Comparison of ENCODE assay signal across 23 mouse cellular contexts in the genomic region with DNA sequence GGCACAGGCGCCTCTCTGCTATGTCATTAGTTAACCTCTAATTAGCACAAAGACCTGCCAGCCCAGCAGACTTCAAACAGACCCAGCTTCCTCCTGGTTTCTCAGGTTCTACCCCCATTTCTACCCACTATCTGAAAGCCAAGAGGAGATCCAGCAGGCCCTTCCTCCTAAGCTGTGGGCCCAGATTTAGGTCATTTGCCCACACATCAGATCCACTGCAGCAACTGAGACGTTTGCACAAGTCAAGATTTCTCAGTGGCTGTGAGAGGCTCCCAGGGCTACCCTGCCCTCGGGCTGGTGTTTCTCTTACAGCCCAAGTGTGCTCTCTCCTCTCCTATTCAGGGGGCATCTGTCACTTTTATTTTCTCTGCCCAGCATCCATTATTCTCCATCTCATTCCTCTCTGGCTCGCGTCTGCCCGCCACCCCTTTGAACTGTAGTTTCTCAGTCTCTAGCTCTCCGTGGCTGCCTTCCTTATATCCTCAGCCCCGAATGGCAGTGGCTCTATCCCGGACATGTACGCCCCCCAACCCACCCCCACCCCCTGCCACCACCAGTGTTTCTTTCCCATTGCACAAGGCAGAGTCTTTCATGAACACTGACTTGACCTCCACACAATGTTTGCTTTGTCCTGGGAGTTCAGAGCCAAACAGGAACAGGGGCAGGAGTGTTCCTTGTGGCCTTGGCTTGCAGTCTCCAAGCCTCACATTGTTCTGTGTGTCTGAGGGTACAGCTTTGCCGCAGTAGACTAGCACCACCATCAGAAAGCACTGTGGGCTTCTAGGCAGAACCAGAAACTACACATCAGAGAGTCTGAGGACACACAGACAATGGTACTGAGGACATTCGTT. TPM values are rescaled to one million over a fixed set of nuclear protein-coding genes. Genes with fewer than 3 reads are reported as not detected.
A peak's percentile ranks its signal among the peaks of the same experiment; 100 is the strongest.
DNase-seq lines count a peak whose midpoint lies in the region; ATAC-seq lines count a peak whose summit lies in the region.
"Had no signal": no experiment of that assay in that cellular context is flagged by ENCODE, and none has a peak within 500 bp of the region (broad histone marks: within the 10 kb centered on the region; RNA-seq: fewer than 3 reads in every experiment).

No protein-coding gene starts in this region.

- H3K36me3 ChIP-seq in forebrain, embryonic 14.5 days (ENCODE audit: control insufficient read depth, insufficient read depth, low read length), result no peaks in the 10 kb centered on the region
- H3K36me3 ChIP-seq in limb, embryonic 10.5 days, result no peaks in the 10 kb centered on the region
- H3K36me3 ChIP-seq: limb, embryonic 12.5 days; liver, embryonic 15.5 days; midbrain, embryonic 12.5 days had no signal

- no peaks in the 10 kb centered on the region for H3K9me3 ChIP-seq in forebrain, embryonic 14.5 days (replicated peaks; ENCODE audit: control insufficient read depth, low read length)
- H3K9me3 ChIP-seq in limb, embryonic 10.5 days (replicated peaks), result no peaks in the 10 kb centered on the region
- H3K9me3 ChIP-seq: limb, embryonic 12.5 days; liver, embryonic 15.5 days; midbrain, embryonic 12.5 days had no signal

- intact Hi-C loops in gastrocnemius, postnatal 14 days (cut with DNase I; ENCODE audit: low total_unique reads), result no loop called here

- H3K9ac ChIP-seq in forebrain, embryonic 14.5 days (ENCODE audit: low read length), result no peak overlapping the region
- H3K9ac ChIP-seq: limb, embryonic 12.5 days; liver, embryonic 15.5 days; midbrain, embryonic 12.5 days had no signal

- H3K27me3 ChIP-seq in forebrain, embryonic 14.5 days (replicated peaks; ENCODE audit: control insufficient read depth, insufficient read depth, low read length), result no peaks in the 10 kb centered on the region
- H3K27me3 ChIP-seq in limb, embryonic 10.5 days (ENCODE audit: low read depth, poor library complexity, severe bottlenecking), result no peaks in the 10 kb centered on the region
- H3K27me3 ChIP-seq: liver, embryonic 15.5 days; midbrain, embryonic 12.5 days had no signal

- peak; percentile 92 for ATAC-seq in frontal cortex, adult (ENCODE audit: low TSS enrichment)
- ATAC-seq in forebrain, embryonic 14.5 days, result 0 out of 2 replicates have a peak, but pooled peaks have one; percentile 32

- H3K4me1 ChIP-seq in forebrain, embryonic 14.5 days (ENCODE audit: control insufficient read depth, insufficient read depth, low read length), result peaks cover 13% of the 10 kb centered on the region
- H3K4me1 ChIP-seq in limb, embryonic 10.5 days, result peaks cover 25% of the 10 kb centered on the region
- H3K4me1 ChIP-seq: liver, embryonic 15.5 days had no signal

- H3K4me2 ChIP-seq in forebrain, embryonic 14.5 days (ENCODE audit: low read length), result no peak overlapping the region
- H3K4me2 ChIP-seq: limb, embryonic 12.5 days; liver, embryonic 15.5 days; midbrain, embryonic 12.5 days had no signal

- no peak overlapping the region for H3K4me3 ChIP-seq in forebrain, embryonic 14.5 days (ENCODE audit: low read depth, low read length)
- H3K4me3 ChIP-seq in limb, embryonic 10.5 days, result no peak overlapping the region
- H3K4me3 ChIP-seq: erythroblast, embryonic 14.5 days; gastrocnemius, adult 2 months; left cerebral cortex, adult 2 months; limb, embryonic 12.5 days; liver, embryonic 15.5 days; midbrain, embryonic 12.5 days had no signal

- WGBS in forebrain, embryonic 14.5 days, result 17% methylated on average over 12 of the region's 12 CpGs
- WGBS in limb, embryonic 10.5 days, result 65% methylated on average over 12 of the region's 12 CpGs

- H3K27ac ChIP-seq in forebrain, embryonic 14.5 days (ENCODE audit: low read depth, low read length), result no peak overlapping the region; the same call in 1 of the 2 replicates
- H3K27ac ChIP-seq in limb, embryonic 10.5 days, result peak overlapping the region; percentile 42; the same call in 1 of the 2 replicates
- H3K27ac ChIP-seq: gastrocnemius, adult 2 months; left cerebral cortex, adult 2 months; limb, embryonic 12.5 days; liver, embryonic 15.5 days; midbrain, embryonic 12.5 days had no signal

- DNase-seq in frontal cortex, postnatal 14 days (ENCODE audit: low spot score in 2 of 2), result no peak
- peak; percentile 74 for DNase-seq in brain, adult 2 months (ENCODE audit: low read depth, low spot score)
- peak; percentile 25 for DNase-seq in forebrain, embryonic 14.5 days (ENCODE audit: low spot score)
- no peak for DNase-seq in limb, embryonic 10.5 days (ENCODE audit: low spot score)
- DNase-seq in adrenal gland, adult (ENCODE audit: inconsistent age in 2 of 2, low spot score in 1 of 2), result no peak
- no peak for DNase-seq in urinary bladder, postnatal 25 days (ENCODE audit: low spot score)
- no peak for DNase-seq in gastrocnemius, postnatal 14 days
- DNase-seq: cerebellum, adult 2 months; gastrocnemius, adult 2 months; heart, postnatal 14 days; lung, postnatal 10 days; right cerebral cortex, postnatal 25 days had no signal

RNA-seq across cellular contexts. Expression of a gene that starts 11.8 kb away (rescaled TPM):
- polyA plus RNA-seq in forebrain, embryonic 14.5 days (2014; fragmentation: Nextera tagmentation; extraction: Ambion mirVana), result not detected in 2 replicates
- not detected in 2 replicates for polyA plus RNA-seq in limb, embryonic 10.5 days (2016; fragmentation: Nextera tagmentation; extraction: Ambion mirVana)
- total RNA-seq in gastrocnemius, postnatal 14 days (2021), result not detected
- total RNA-seq: adrenal gland, adult 18-20 months; gastrocnemius, adult 2 months; heart, postnatal 14 days; left cerebral cortex, adult 2 months; neutrophil, adult 5-6 weeks had no signal
- polyA plus RNA-seq: cerebellum, adult 2 months; erythroblast, embryonic 14.5 days; intestine, embryonic 14.5 days; kidney, embryonic 14.5 days; large intestine, adult 2 months; limb, embryonic 12.5 days; liver, embryonic 15.5 days; midbrain, embryonic 12.5 days had no signal

Comparison
In these comparisons a context has a peak if more than half of its experiments do, and no peak if none do; other contexts are left out.
1. DNase-seq: peak in brain, adult 2 months (single experiment) and forebrain, embryonic 14.5 days (single experiment); none in frontal cortex, postnatal 14 days (0 of 2), limb, embryonic 10.5 days (single experiment), adrenal gland, adult (0 of 2), urinary bladder, postnatal 25 days (single experiment) and gastrocnemius, postnatal 14 days (single experiment).